Mouse (Mus musculus) limb, embryonic 11.5 days (tissue): ENCODE data around the gene Shld2. TPM values are rescaled to one million over a fixed set of nuclear protein-coding genes. Genes with fewer than 3 reads are reported as not detected.

Experiments used
- ATAC-seq: fragments of 200-750 bp; cut with Nextera tagmentation; 2 replicates; pipeline ENCODE4 v1.8.0; 2017; ENCODE audit warnings: low read depth; ENCODE audit not compliant: insufficient number of reproducible peaks, low FRiP score, low TSS enrichment
- DNase-seq: peaks from one replicate; pipeline ENCODE4 v3.0.0-alpha.2; 2015; ENCODE audit warnings: low spot score
- H3K27ac ChIP-seq: fragments of 300-500 bp; sonication (generic); replicated peaks from 2 replicates; pipeline ENCODE4 v1.5.1; 2014; ENCODE audit warnings: low read depth, mild to moderate bottlenecking, low read length
- H3K27me3 ChIP-seq: fragments of 300-500 bp; sonication (generic); 2 replicates; pipeline ENCODE4 v1.6.1; 2014; ENCODE audit warnings: mild to moderate bottlenecking, low read length, mixed read lengths; ENCODE audit not compliant: control insufficient read depth, insufficient read depth
- H3K36me3 ChIP-seq: fragments of 300-500 bp; sonication (generic); 2 replicates; pipeline ENCODE4 v1.6.1; 2014; ENCODE audit warnings: mild to moderate bottlenecking, low read length, moderate library complexity, mixed read lengths; ENCODE audit not compliant: control insufficient read depth, insufficient read depth
- H3K4me1 ChIP-seq: fragments of 300-500 bp; sonication (generic); 2 replicates; pipeline ENCODE4 v1.6.1; 2014; ENCODE audit warnings: low read length, mixed read lengths; ENCODE audit not compliant: control insufficient read depth, insufficient read depth
- H3K4me2 ChIP-seq: fragments of 300-500 bp; sonication (generic); 2 replicates; pipeline ENCODE4 v1.6.1; 2014; ENCODE audit warnings: low read depth, mild to moderate bottlenecking, moderate library complexity; ENCODE audit not compliant: severe bottlenecking
- H3K4me3 ChIP-seq: fragments of 300-500 bp; sonication (generic); 2 replicates; pipeline ENCODE4 v1.5.1; 2014; ENCODE audit warnings: low read depth, low read length
- H3K9ac ChIP-seq: fragments of 300-500 bp; sonication (generic); 2 replicates; pipeline ENCODE4 v1.6.1; 2014; ENCODE audit warnings: mild to moderate bottlenecking, low read length
- H3K9me3 ChIP-seq: fragments of 300-500 bp; sonication (generic); 2 replicates; pipeline ENCODE4 v1.6.1; 2016; ENCODE audit warnings: low read length; ENCODE audit not compliant: control insufficient read depth
- WGBS: fragments of 180-500 bp; shearing (Covaris S2); extraction: QIAGEN DNeasy Blood & Tissue Kit; methylation state at CpG from one replicate; pipeline ENCODE4 v1.1.7; 2014; 5-methylcytosine and 5-hydroxymethylcytosine counted together
- polyA plus RNA-seq: library from polyadenylated mRNA; unstranded; fragments of >200 nt; fragmentation: Nextera tagmentation; extraction: Ambion mirVana; gene quantifications from 2 replicates; pipeline ENCODE4 v1.2.1, GENCODE M21; 2014

Shld2 gene
- polyA plus RNA-seq, 1 experiment from 2014 or later = 12.7 TPM

DNA sequence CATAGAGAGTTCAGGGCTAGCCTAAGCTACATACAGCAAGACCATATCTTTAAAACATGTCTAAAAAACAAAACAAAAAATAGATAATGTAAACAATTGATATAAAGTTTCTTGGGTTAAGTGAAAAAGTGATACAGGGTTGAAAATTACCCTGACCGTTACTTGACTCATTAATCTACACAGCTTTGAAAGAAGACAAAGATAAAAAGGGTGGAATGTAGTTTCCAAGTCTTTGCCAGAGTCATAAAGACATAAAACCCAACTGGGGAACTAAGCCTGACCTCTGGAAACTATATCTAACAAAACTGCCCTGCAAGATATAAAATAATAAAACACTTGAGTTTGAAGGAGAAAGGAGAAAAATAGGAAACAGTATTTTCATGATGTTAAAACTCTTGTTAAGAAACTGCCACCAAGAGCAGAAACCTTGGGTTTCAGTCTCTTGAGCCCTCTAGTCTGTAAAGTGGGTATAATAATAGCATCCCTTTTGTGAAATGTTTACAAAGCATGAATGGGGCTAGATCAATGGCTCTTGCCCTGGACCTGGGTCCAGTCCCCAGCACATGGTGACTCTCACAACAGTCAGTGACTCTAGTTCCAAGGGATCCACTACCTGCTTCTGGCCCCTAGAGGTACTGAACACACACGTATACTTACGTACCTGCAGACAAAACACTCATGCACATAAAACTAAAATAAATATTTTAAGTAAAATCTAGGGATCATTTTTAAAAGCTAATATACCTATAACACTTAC, 20.9 kb downstream of the Shld2 start:
- Histone ChIP-seq H3K36me3 (no peaks in the 10 kb centered on the region), H3K27me3 (no peaks in the 10 kb centered on the region), H3K9me3 (no peaks in the 10 kb centered on the region), H3K4me1 (no peaks in the 10 kb centered on the region), H3K27ac (no peak overlapping the region), H3K4me3 (no peak overlapping the region), H3K4me2 (no peak overlapping the region), H3K9ac (no peak overlapping the region)
- WGBS = 83% methylated on average over 3 of the region's 3 CpGs
- DNase-seq = no peak
- ATAC-seq = no peak

DNA sequence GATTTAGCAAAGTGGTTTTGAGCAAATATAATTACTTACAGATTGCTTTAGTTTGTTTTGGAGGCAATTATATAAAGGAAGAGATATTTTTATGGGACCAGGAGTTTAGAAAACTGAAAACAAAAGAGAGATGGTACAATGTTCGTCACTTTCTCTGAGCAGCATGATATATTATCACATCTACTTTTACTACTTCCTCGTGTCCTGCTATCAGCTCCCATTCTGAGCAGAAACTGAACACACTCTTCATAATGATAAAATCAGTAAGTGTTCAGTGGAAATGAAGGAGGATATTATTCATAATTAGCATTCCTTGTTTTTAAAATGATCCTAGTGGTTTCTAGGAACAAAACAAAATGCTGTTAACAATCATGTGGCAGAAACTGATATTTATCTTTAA, 21.9 kb downstream of the Shld2 start:
- DNase-seq = no peak

DNA sequence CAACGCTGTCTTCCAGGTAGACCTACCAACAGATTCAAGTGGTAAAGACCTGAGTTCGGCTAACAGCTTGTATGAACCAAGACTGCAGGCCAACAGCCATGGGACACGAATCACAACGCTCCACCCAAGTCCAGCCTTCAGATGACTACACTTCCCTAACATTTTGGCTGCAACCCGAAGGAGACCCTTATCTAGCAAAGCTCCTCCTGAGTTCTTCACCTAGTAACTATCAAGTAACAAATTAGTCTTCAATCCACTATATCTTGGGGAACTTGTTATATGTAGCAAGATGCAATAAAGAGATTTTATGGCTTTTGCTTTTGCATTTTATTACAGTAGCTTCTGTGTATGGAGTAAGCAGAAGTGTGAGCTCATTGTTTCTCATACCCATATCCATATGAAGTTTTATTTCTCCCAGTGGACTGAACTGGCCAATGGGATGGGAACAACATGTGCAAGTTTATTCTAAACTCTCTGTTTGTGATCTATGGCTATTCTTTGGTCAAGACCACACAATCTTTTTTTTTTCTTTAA, 28.5 kb downstream of the Shld2 start:
- Histone ChIP-seq H3K4me1 (no peaks in the 10 kb centered on the region), H3K4me3 (no peak overlapping the region), H3K9ac (no peak overlapping the region), H3K36me3 (no peaks in the 10 kb centered on the region), H3K27me3 (no peaks in the 10 kb centered on the region), H3K4me2 (no peak overlapping the region), H3K27ac (no peak overlapping the region), H3K9me3 (no peaks in the 10 kb centered on the region)
- DNase-seq (no peak), ATAC-seq (no peak)
- 93% methylated on average over 5 of the region's 5 CpGs for WGBS

More for the DNA sequence above, 21.9 kb downstream of the Shld2 start:
- Histone ChIP-seq H3K9ac (no peak overlapping the region), H3K4me1 (no peaks in the 10 kb centered on the region), H3K4me2 (no peak overlapping the region), H3K4me3 (no peak overlapping the region), H3K27ac (no peak overlapping the region), H3K9me3 (no peaks in the 10 kb centered on the region), H3K27me3 (no peaks in the 10 kb centered on the region), H3K36me3 (no peaks in the 10 kb centered on the region)
- no peak for ATAC-seq
- 82% methylated on average over 2 of the region's 2 CpGs for WGBS

DNA sequence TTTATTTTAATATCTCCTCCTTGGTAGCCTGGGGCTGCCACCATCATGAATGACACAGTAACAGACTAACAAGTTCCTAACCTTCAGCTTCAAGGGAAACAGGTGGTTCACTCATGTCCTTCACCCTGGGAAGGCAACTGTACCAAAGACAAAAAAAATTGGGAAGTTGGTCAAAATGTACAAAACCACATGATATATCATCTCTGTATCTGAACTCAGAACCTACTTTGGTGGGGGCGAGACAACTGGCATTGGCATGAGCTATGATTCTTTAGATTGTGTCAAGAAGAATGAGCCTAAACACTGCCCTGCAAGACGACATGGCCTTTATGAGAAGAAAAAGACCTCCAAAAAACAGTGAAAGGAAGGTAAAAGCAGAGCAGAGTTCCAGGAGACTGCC, 29.5 kb downstream of the Shld2 start:
- no peak overlapping the region for H3K4me3 ChIP-seq
- 83% methylated on average over 2 of the region's 2 CpGs for WGBS
- DNase-seq = no peak
- H3K4me2 ChIP-seq = no peak overlapping the region
- no peaks in the 10 kb centered on the region for H3K36me3 ChIP-seq
- no peak overlapping the region for H3K27ac ChIP-seq
- no peaks in the 10 kb centered on the region for H3K9me3 ChIP-seq
- no peak for ATAC-seq
- H3K4me1 ChIP-seq = no peaks in the 10 kb centered on the region
- no peak overlapping the region for H3K9ac ChIP-seq
- H3K27me3 ChIP-seq = no peaks in the 10 kb centered on the region

DNA sequence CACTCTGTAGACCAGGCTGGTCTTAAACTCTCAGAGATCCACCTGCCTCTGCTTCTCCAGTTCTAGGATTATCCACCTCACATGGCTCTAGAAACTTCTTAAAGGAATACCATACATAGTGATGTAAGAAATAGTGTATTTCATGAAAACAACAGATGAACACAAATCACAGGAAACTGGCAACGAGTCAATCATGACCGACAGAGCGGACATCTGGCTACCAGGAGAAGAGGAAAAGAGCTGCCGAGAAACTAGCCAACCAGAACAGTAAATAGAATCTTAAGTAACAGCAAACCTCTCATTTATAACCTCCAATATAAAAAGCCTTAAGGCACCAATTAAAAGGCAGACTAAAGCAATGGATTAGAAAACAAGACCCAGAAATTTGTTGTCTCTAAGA, 30.6 kb downstream of the Shld2 start:
- no peak overlapping the region for H3K4me3 ChIP-seq
- no peak overlapping the region for H3K4me2 ChIP-seq
- no peaks in the 10 kb centered on the region for H3K36me3 ChIP-seq
- H3K9me3 ChIP-seq = no peaks in the 10 kb centered on the region
- 86% methylated on average over 4 of the region's 4 CpGs for WGBS
- no peak overlapping the region for H3K9ac ChIP-seq
- DNase-seq (no peak), ATAC-seq (no peak)
- H3K27me3 ChIP-seq = no peaks in the 10 kb centered on the region
- H3K27ac ChIP-seq = no peak overlapping the region
- no peaks in the 10 kb centered on the region for H3K4me1 ChIP-seq

DNA sequence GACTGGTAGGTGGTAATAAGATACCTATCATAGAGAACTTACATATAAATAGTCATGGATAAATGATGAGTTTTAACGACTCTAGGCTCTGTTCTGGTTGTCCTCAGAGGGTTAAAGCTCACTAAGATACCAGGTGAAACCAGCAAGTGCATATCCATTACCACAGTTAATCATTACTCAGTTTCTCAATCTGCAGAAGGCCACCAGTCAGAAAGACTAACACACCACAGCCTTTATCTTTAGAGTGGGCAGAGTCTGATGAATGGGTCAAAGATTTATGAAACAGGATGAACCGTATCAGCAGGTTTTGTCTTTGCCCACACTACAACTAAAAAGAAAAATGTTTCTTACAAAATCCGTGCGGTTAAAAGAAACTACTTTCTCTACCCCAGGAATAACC, 35.1 kb downstream of the Shld2 start:
- Histone ChIP-seq H3K9me3 (no peaks in the 10 kb centered on the region), H3K4me2 (no peak overlapping the region), H3K4me3 (no peak overlapping the region), H3K4me1 (no peaks in the 10 kb centered on the region), H3K36me3 (no peaks in the 10 kb centered on the region), H3K27ac (no peak overlapping the region), H3K9ac (no peak overlapping the region), H3K27me3 (no peaks in the 10 kb centered on the region)
- no peak for DNase-seq
- ATAC-seq = no peak
- 94% methylated on average over 4 of the region's 4 CpGs for WGBS

DNA sequence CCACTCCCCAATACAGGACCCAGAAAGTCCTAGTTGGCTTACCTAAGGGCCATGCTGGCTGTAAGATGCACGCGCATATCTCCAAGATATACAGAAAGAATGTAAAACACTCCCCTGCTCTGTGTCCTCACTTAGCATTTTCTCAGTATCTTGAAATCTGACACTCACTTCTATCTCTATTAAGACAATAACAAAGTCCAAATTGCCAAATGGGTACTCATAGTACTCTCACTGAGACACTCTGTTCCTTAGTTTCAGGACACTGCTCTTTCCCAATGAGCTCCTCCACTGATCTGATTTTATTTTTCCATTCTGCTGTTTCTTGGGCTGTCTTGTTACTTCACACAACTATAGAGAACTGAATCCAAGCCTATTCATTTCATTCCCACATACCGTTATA, 36.2 kb downstream of the Shld2 start:
- Histone ChIP-seq H3K27me3 (no peaks in the 10 kb centered on the region), H3K9ac (no peak overlapping the region), H3K27ac (no peak overlapping the region), H3K4me1 (no peaks in the 10 kb centered on the region), H3K4me2 (no peak overlapping the region), H3K9me3 (no peaks in the 10 kb centered on the region), H3K36me3 (no peaks in the 10 kb centered on the region), H3K4me3 (no peak overlapping the region)
- WGBS = 90% methylated on average over 3 of the region's 3 CpGs
- no peak for DNase-seq
- no peak for ATAC-seq

DNA sequence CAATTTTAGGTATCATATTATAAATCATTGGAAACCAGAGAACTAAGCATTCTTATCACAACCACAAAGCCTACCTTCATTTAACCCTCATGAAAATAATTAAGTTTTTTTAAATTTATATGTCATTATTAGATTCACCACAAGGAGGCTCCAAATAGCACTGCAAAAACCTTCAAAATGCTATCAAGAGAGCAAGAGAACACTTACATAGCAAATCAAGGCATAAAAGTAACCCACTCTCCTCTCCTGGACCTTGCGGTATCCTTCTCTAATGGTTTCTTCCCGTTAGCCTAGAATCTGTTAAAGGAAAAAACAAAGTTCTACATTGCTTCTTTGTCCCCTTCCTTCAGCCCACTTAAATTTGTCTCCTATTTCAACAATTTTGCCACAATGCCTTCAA, 37.0 kb downstream of the Shld2 start:
- Histone ChIP-seq H3K27me3 (no peaks in the 10 kb centered on the region), H3K4me3 (no peak overlapping the region), H3K9me3 (no peaks in the 10 kb centered on the region), H3K9ac (no peak overlapping the region), H3K36me3 (no peaks in the 10 kb centered on the region), H3K27ac (no peak overlapping the region), H3K4me2 (no peak overlapping the region), H3K4me1 (no peaks in the 10 kb centered on the region)
- ATAC-seq = no peak
- WGBS = 72% methylated on average over 2 of the region's 2 CpGs
- no peak for DNase-seq

DNA sequence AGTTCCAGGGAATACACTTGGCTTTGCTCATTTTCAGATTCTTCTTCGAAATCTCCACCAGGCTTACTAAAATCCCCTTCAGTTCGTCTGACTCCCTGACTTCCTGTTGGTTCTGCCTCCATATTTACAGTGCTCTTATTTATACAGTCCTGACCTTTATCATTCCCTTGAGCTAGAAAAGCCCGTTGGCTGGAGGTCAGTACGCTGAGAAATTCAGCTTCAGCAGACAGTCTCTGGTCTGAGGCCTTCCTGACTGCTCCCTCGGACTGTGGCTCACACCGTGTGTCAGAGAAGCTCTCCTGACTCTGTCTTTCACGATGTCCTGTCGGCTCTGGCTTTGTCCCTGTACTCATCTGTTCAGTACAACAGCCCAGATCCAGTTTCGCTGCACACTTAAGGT, 42.2 kb downstream of the Shld2 start:
- 84% methylated on average over 9 of the region's 9 CpGs for WGBS
- ATAC-seq = no peak

More for the DNA sequence above, 42.2 kb downstream of the Shld2 start:
- no peak overlapping the region for H3K4me2 ChIP-seq
- H3K27ac ChIP-seq = no peak overlapping the region
- no peaks in the 10 kb centered on the region for H3K9me3 ChIP-seq
- H3K9ac ChIP-seq = no peak overlapping the region
- DNase-seq = no peak
- H3K4me3 ChIP-seq = no peak overlapping the region
- no peaks in the 10 kb centered on the region for H3K27me3 ChIP-seq
- 0 out of 2 replicates have a peak, but pooled peaks cover 2% of the 10 kb centered on the region for H3K36me3 ChIP-seq
- H3K4me1 ChIP-seq = no peaks in the 10 kb centered on the region
